Mouse (Mus musculus) B cell, adult 2 months (primary cell): Measurements from ENCODE around the gene Hsh2d.

ENCODE experiments used
- DNase-seq, 2 experiments: peaks; one replicate each; pipeline ENCODE4 v3.0.0; 2022

Hsh2d gene

DNA sequence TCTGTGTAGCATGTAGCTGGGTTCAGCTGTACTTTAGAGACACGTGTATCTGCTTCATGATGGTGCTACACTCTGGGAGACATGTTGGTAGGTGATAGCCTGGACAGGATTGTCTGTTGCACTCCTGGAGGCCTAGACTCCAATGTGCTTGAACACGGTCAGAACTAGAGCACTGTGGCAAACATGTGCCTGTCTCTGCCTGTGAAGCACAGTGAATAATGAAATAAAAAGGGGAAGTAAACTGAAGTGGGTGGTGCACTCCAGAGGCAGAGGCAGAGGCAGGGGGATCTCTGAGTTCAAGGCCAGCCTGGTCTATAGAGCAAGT is 739 bp downstream of the Hsh2d start:
- peak; percentile 66 to 67 for DNase-seq

DNA sequence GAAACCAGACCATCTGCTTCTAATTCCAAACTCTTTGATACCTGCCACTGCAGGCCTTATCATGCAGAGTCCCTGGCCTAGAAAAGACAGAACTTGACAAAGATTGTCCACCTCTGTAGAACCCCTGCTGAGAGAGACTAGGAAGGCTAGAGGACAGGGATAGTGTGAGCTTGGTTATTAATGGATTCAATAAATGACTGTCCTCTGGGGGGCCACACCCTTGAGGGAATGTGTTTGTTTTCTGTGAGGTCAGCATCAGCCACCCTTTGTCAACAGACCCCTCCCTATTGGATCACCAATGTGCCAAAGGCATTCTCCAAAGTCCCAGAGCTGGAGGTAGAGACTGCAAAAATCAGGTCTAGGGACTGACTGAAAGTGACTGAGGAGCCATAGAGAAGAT is 2.6 kb downstream of the Hsh2d start:
- no peak for DNase-seq

DNA sequence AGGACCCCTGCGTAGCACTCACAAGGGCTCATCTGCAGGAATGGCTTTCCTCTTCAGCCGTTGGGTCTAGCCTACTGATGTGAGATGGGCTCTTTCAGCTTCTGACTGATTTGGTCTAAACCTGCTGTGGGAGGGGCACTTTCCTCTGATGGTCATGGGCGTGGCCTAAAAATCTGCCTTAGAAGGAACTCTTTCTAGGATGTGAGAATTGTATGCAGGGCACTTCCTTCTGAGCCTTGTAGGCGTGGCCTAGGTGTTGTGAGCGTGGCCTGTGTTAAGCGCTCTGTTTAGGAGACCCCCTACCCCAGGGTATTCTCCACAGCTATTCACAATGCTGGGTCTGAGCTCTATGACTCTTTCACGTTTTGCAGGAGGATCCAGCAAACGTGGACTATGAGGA is 8.6 kb downstream of the Hsh2d start:
- no peak for DNase-seq

DNA sequence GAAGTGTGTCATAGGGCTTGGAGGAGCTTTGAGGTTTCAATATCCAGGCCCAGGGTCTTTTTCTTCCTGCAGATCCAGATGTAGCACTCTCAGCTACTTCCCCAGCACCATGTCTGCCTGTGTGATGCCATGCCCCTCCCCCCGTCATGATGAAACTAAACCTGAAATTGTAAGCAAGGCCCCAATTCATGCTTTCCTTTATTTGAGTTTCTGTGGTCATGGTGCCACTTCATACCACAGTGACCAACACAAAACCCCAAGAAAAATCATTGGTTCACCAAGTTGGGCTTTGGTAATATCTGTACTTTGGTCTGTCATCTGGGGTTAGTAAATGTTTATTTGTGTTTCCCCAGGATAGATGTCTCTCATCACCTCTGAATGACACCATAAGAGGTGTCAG is 19.1 kb downstream of the Hsh2d start:
- DNase-seq: no peak

DNA sequence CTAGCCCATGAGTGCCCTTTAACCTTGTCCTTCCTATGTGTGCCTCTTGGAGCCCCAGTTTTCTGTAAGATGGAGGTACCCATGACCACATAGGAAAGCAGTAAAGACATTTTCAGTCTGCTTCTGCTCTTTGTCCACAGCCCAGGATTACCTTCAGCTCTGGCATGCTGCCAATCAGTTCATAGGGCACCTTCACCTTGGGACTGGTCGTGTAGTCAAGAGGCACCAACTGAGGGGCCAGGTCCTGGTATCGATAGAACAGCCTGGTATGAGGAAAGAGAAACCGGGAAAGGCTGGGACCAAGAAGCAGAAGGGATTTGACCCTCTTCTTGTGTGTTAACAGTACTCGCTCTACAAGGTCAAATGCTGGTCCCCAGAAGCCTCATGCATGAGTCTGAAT is 20.8 kb downstream of the Hsh2d start:
- DNase-seq: no peak

DNA sequence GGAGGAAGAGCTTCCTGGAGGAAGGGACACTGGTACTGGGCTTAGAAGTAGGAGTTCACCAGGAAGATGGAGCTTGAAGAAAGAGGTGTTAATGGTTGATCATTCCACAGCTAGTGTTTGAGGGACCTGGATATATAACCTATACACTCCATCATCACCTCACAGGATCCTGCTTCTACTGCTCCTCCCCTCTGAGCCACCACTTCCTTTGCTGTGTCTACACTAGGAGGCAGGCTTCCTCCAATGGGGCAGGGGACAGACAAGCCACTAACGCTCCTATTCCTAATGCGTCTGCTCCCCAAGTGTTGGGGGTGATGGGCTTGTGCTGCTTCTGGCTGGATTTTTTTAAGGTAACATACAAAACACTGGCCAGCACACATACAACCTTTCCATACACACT is 21.3 kb downstream of the Hsh2d start:
- DNase-seq: no peak

DNA sequence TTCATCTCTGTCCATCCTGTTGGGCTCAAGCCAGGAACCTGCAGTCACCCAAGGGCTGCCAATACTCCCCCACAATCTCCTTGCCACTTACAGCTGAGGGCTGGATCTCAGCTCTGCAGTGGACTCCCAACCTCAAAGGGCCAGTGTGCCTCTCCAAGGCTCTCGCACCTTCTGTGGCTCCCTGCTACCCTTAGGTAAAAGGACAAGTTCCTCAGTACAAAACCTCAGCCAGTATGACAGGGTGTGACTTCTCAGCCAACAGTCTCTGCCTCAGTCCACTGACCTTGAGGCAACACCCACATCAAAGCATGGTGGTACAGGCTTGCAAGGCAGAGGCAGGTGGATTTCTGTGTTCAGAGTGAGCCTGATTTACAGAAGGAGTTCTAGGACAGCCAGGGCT is 22.4 kb downstream of the Hsh2d start:
- no peak for DNase-seq

DNA sequence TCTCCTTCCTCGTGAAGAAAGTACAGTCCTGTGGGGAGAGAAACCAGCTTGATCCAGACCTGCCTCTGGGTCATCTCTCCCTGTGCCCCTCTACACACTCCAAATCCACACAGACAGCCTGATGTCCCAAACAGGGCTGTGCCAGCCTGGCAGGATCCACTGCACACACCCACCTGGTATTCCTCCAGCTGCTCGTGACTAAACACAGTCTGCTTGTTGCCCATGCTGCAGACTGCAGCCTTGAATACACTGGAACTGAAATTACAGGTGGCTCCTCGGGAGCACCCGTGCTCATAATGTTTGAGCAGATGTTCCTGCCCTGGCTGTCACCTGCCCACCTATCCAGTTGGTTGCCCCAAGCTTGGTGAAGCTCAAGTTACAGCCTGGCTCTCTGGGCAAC is 23.3 kb downstream of the Hsh2d start, which contains the start of gene Cib3:
TSS of gene Cib3 (minus strand) at position 87 of the 400 bp plus-strand sequence.
- no peak for DNase-seq

DNA sequence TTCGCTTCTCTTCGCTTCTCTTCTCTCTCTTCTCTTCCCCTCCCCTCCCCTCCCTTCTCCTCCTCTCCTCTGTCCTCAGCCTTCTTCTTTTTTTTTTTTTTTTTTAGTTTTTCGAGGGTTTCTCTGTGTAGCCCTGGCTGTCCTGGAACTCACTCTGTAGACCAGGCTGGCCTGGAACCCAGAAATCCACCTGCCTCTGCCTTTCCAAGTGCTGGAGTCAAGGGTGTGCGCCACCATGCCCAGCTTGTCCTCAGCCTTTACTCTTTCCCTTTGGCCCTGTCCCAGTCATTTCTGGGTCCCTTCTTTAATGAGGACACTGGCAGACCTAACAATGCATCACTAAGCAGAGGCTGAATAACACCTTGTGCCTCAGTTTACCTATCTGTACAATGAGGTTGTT is 24.1 kb downstream of the Hsh2d start, which contains the start of gene Gm11034:
TSS of gene Gm11034 (minus strand) at position 101 of the 400 bp plus-strand sequence.
- no peak for DNase-seq

DNA sequence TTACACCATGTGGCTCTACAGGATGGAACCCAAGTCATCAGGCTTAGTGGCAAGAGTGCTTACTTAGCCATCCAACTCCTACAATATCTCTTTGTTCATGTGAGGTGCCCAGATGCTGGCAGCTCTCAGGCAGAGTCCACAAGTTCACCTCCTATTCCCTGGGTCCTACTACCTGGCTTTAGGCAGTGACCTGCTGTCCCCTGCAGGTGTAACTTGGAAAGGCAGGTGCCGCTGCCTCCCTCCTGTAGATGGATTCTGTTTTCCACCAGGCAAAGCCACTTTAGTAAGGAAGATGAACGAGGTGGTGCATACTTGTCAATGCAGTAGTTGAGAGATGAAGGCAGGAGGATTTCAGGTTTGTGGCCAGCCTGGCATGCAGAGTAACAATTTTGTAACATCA is 25.6 kb downstream of the Hsh2d start:
- peak; percentile 64 for DNase-seq

DNA sequence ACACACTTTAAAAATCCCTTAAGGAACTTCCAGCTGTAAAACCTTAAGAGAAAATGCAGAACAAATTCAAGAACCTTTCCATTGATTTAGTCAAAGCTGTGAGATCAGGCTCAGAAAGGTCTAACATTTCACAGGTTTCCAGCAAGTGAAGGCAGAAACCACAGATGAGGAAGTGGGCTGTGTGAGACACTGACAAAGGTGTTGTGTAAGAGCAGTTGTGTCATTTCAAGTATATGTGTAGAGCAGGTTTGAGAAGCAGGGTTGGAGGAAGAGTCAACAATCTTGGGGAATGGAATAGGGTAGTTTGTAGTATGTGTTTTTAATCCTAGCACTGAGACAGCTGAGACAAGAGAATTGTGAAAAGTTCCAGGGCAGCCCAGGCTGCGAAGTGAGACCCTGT is 26.4 kb downstream of the Hsh2d start:
- peak; percentile 46 to 51 for DNase-seq

DNA sequence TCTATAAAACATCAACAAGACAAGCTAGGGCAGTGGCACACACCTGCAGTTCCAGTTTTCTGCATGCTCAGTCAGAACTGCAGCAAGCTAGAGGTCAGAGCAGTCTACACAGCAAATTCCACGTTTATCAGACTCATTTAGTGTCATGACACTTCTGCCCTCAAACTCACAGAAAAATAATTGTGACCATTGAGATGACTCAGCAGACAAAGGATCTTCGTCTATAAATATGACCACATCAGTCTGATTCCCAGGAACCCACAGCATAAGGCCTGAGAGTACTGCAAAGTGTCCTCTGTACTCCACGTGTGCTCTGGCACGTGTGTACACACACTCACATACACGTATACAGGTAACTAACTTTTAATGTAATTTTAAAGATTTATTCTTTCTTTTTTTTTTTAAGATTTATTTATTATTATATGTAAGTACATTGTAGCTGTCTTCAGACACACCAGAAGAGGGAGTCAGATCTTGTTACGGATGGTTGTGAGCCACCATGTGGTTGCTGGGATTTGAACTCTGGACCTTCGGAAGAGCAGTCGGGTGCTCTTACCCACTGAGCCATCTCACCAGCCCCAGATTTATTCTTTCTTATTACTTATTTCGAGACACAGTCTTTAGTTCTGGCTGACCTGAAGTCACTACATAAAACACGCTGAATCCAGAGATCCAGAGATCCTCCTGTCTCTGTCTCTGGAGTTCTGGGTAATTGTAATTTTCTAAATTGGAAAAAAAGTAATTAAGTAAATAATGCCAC is 29.5 kb downstream of the Hsh2d start:
- no peak for DNase-seq

DNA sequence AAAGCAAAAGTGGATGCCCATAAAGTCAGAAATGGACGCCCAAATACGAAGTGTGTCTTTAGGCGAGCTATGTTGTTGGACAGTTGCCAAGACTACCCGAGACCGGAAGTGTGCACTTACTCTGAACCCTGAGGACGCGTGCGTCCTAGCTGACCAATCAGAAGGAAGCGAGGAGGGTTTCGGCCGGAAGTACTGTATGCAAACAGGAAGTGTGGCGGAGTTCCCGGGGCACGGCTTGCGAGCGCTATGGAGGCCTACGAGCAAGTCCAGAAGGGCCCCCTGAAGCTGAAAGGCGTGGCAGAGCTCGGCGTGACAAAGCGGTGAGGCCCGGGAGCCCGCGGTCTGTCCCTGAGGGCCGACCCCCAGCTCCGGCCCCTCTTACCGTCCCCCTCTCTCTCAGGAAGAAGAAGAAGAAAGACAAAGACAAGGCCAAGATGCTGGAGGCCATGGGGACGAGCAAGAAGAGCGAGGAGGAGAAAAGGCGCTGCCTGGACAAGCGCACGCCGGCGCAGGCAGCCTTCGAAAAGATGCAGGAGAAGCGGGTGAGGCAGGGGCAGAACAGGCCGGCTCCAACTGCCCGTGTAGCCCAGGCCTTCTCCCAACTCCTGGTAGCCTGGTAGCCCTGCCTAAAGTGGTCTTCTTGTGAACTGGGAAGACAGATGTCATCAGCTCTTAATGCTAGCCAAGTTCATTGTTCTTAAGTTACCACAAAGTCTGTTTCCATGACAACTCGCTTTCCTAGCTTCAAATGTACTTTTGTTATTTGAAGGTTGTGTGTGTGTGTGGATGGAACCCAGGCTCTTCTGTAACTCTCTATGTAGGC is 30.3 kb downstream of the Hsh2d start, which contains the start of gene Fam32a:
TSS of gene Fam32a (plus strand) at position 190 of the 823 bp plus-strand sequence.
- DNase-seq: peak; percentile 88 to 90

DNA sequence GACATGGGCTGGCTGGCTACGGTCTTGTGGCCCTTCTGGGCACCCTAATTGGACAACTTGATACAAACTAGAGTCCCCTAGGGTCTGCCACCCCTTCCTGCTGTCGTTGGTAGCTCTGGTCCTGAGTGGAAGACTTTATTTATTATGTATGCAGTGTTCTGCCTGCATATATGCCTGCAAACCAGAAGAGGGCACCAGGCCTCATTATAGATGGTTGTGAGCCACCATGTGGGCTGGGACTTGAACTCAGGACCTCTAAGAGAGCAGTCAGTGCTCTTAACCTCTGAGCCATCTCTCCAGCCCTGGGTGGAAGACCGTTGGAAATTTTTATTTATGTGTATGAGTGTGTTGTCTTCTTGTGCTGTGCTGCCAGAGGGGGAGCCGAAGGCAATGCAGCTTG is 31.3 kb downstream of the Hsh2d start:
- DNase-seq: no peak

DNA sequence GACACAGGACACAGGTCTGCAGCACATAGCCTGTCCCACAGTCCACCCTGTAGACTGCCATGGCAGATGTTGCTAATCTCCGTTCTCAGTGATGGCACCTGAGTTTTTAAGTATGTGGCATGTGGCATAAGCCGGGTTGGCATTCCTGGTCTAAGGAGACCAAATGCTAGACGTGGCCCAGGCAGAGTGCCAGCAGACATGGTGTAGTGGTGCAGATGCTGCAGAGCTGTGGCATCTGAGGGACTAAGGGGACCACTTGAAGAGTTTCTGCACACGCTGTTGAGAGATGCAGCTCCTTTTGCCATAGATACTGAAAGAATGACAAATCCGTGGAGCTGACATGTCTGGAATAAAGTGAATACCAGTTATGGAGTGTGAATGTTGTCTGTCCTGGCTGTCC is 33.2 kb downstream of the Hsh2d start:
- DNase-seq: no peak

DNA sequence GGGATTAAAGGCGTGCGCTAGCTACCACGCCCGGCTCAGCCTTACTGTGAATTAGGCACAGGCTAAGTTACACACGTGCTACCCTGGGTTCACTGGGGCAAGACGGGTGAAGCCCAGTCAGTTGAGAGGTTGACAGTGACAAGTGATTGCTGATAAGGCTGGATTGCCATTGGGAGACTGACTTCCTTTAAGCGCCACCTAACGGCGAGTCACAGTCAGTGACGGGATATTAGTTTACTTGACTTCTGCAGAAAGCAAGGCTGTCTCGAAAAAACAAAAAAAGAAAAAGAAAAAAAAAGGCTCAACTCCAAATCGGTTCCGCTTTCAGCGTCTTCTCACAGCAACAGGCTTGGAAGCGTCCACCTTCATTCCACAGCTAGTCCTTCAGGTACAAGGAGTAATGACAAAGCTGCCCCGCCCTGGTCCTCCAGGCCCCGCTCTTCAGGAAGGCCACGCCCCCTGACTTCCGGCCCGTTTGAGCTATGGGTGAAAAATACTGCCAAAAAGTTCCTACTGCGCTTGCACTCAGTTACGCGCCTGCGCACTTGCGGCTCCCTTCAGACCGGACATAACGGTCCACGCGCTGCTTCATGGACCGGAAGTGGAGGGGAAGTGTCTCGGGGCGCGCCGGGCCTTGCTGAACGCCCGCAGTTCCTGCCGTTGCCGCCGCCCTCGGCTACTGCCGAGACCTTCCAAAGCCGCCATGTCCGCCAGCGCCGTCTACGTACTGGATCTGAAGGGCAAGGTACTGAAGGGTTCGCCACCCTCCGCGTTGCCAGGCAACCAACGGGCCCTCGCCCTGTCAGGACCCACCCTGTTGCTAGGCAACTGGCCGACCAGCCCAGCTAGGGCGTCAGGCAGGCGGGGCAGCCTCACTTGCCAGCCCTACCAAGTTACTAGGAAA is 50.3 kb downstream of the Hsh2d start, which contains the start of gene Ap1m1:
TSS of gene Ap1m1 (plus strand) at position 520 of the 904 bp plus-strand sequence.
- DNase-seq: peak; percentile 94

DNA sequence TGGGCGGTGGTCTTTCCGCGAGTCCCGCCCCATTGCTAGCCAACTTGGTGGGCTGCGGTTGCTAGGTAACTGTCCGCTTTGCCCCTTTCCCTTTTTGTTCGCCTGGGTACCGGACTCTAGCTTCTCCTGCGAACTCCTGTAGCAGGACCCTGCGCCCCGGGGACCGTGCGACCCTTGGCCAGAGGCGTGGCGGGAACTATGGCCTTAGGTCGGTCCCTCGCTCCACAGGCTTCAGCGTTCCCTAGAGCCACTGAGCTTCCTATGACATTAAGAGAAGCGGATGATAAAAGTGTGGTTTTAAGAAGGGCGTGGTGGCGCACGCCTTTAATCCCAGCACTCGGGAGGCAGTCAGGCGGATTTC is 50.9 kb downstream of the Hsh2d start:
- no peak for DNase-seq

DNA sequence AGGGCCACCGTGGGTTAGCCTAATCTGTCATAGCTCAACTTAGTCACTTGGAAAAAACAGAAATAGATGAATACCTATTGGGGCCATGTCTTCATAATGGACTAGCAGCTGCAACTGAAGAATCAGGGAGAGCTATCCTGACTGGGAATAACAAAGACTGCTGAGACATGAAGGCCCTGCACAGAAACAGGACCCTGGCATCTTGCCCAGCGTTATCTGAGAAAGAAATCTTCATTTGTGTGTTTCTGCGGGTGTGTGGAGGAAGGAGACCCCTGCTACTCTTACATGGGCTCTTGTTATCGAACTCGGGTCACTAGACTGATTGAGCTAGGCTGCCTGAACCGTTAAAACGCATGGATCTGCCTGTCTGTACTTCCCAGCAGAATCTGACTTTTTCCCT is 51.5 kb downstream of the Hsh2d start:
- no peak for DNase-seq

DNA sequence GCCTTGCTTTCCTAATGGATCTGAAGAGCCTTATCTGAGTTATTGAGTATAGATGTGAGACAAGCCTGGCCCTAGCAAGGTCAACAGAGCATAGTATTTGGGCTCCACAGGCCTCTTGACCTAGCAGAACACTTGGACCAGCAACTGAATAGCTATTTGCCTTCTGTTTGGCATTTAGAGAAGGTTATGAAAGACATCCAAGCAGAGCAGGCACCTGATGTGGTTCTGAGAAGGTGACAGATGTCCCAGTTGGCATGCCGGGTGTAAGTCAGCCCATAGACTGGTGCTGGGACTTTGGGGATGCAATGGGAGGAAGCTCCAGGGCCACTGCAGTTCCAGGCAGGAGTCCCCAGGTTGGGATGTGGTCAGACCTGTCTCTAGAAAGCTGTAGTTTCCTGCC is 52.8 kb downstream of the Hsh2d start:
- DNase-seq: no peak

DNA sequence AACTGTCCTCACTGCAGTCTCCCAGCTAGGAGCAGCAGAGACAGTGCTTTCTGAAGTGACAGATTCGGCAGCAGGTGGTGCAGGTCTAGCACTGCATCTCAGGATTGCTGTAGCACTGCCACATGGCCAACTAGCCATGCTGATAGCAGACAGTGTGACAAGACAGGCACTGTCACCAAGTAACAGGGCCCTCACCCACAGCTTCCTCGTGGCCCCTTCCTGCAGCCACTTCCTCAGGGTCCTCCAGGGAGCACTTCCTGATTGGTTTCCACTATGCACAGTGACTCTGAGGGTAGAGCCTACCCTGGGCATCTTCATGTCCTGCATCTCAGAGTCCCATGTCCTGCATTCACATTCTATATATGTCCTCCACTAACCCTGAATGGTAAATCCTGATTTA is 55.2 kb downstream of the Hsh2d start:
- DNase-seq: no peak
